Mouse (Mus musculus) lung, embryonic 14.5 days (tissue): ENCODE measurements around the gene Irs2. TPM values are rescaled to one million over a fixed set of nuclear protein-coding genes. Genes with fewer than 3 reads are reported as not detected.

ENCODE experiments used
- ATAC-seq: fragments of 200-750 bp; cut with Nextera tagmentation; 2 replicates; pipeline ENCODE4 v1.8.0; 2017; ENCODE audit warnings: mild to moderate bottlenecking, moderate TSS enrichment, moderate library complexity; ENCODE audit not compliant: insufficient read depth
- DNase-seq: peaks from one replicate; pipeline ENCODE4 v3.0.0-alpha.2; 2015
- H3K27ac ChIP-seq: fragments of 300-500 bp; sonication (generic); 2 replicates; pipeline ENCODE4 v1.5.1; 2014; ENCODE audit warnings: low read depth, mild to moderate bottlenecking, moderate library complexity
- H3K27me3 ChIP-seq: fragments of 300-500 bp; sonication (generic); 2 replicates; pipeline ENCODE4 v1.6.1; 2014; ENCODE audit warnings: low read length, control low read depth; ENCODE audit not compliant: insufficient read depth
- H3K36me3 ChIP-seq: fragments of 300-500 bp; sonication (generic); 2 replicates; pipeline ENCODE4 v1.6.1; 2014; ENCODE audit warnings: control low read depth; ENCODE audit not compliant: insufficient read depth
- H3K4me1 ChIP-seq: fragments of 300-500 bp; sonication (generic); 2 replicates; pipeline ENCODE4 v1.6.1; 2014; ENCODE audit warnings: antibody characterized with exemption, control low read depth; ENCODE audit not compliant: insufficient read depth
- H3K4me2 ChIP-seq: fragments of 300-500 bp; sonication (generic); 2 replicates; pipeline ENCODE4 v1.6.1; 2014; ENCODE audit warnings: mild to moderate bottlenecking
- H3K4me3 ChIP-seq: fragments of 300-500 bp; sonication (generic); 2 replicates; pipeline ENCODE4 v1.5.1; 2014; ENCODE audit warnings: low read depth, low read length
- H3K9ac ChIP-seq: fragments of 300-500 bp; sonication (generic); 2 replicates; pipeline ENCODE4 v1.6.1; 2014
- H3K9me3 ChIP-seq: fragments of 300-500 bp; sonication (generic); 2 replicates; pipeline ENCODE4 v1.6.1; 2016; ENCODE audit warnings: low read depth, low read length, control low read depth
- CTCF ChIP-seq: IDR thresholded peaks from 2 replicates; pipeline ENCODE4 v1.5.1; 2016; ENCODE audit warnings: antibody characterized with exemption, low read depth
- WGBS: fragments of 180-500 bp; shearing (Covaris S2); extraction: QIAGEN DNeasy Blood & Tissue Kit; methylation state at CpG from one replicate; pipeline ENCODE4 v1.1.7; 2014; 5-methylcytosine and 5-hydroxymethylcytosine counted together
- polyA plus RNA-seq: library from polyadenylated mRNA; unstranded; fragments of >200 nt; fragmentation: Nextera tagmentation; extraction: Ambion mirVana; gene quantifications from 2 replicates; pipeline ENCODE4 v1.2.1, GENCODE M21; 2014

Irs2 gene
- polyA plus RNA-seq, 1 experiment from 2014 or later = 5.7 TPM

DNA sequence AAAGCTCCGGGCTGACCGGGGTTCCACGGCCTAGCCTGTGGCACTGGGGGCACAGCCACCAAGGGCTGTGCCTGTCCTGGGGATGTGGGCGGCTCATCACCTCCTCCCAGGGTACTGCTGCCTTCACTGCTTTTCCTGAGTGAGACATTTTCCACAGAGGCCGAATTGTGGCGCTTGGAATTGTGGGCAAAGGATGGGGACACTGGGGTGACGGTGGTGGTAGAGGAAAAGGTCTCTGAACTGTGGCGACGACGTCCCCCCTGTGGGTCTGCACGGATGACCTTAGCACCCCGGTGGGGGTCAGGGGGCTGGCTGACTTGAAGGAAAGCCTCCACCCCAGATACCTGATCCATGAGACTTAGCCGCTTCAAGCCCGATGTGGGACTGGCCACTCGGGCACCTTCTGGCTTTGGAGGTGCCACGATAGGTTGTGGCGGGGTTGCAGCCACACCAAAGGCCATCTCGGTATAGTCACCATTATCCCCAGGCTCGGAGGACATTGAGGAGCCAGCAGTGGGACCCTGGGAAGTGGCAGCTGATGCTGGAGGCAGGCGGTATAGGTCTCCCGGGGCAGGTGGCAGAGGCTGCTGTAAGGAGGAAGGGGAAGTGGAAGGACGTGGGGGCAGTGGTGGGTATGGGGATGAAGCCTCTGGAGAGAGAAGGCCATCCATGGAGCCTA lies 3.3 kb downstream of the Irs2 start:
- Histone ChIP-seq H3K36me3 (peaks cover 19% of the 10 kb centered on the region), H3K27me3 (no peaks in the 10 kb centered on the region), H3K4me1 (peaks cover 52% of the 10 kb centered on the region), H3K9me3 (no peaks in the 10 kb centered on the region), H3K9ac (peak overlapping the region; percentile 61), H3K4me3 (peak overlapping the region; percentile 45), H3K27ac (peak overlapping the region; percentile 19; the same call in 1 of the 2 replicates), H3K4me2 (peak overlapping the region; percentile 93)
- no peak for TF ChIP-seq CTCF
- no peak for ATAC-seq
- 75% methylated on average over 22 of the region's 22 CpGs for WGBS
- no peak for DNase-seq

- Histone ChIP-seq H3K4me3 (peak overlapping the region; percentile 45), H3K4me1 (peaks cover 52% of the 10 kb centered on the region), H3K9ac (peak overlapping the region; percentile 61), H3K9me3 (no peaks in the 10 kb centered on the region), H3K36me3 (peaks cover 19% of the 10 kb centered on the region), H3K27me3 (no peaks in the 10 kb centered on the region), H3K27ac (peak overlapping the region; percentile 69), H3K4me2 (peak overlapping the region; percentile 93)
- no peak for DNase-seq
- no peak for ATAC-seq
- WGBS = 27% methylated on average over 7 of the region's 7 CpGs
- no peak for TF ChIP-seq CTCF
These were observed 4.3 kb downstream of the Irs2 start for GRCm38 (mm10) chr8:11003917-11004470.

DNA sequence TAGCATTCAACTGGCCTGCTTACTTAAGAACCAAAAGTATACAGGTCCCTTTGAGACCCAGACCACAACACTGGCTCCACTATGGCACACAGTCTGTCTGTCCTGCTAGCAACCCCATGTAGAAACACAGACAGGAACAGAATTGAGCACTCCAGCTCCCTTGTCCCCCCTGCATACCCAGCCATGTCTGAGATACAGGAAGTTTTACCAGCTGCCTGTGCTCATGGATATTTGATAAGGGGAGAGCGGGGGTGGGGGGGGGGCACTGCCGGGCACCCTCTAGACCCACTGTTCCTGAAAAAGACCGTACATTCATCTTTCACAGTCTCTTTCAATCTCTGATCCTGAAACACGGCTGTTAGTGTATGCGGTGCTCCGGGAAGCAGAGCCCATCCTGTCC lies 5.0 kb downstream of the Irs2 start:
- H3K27ac ChIP-seq = peak overlapping the region; percentile 69

DNA sequence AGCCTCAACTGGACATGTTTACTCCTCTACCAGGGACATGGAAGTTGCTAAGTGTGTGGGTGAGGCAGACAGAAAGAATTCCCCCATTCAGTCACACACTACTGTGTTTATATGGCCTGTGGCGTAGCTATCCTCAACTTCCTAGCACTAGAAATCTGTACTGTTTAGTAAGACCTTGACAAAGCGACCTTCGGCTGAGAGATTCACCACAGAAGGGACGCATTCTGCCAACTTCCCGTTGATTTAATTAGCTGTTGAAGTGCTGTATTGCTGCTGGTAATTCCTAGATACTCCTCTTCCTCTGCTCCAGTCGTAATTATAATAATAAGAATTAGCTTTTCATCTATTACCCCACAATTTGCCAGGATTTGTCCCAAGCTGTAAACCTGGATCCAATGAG lies 5.4 kb downstream of the Irs2 start:
- Histone ChIP-seq H3K27ac (peak overlapping the region; percentile 69), H3K27me3 (no peaks in the 10 kb centered on the region), H3K9me3 (no peaks in the 10 kb centered on the region), H3K36me3 (peaks cover 24% of the 10 kb centered on the region), H3K4me1 (peaks cover 52% of the 10 kb centered on the region), H3K4me3 (peak overlapping the region; percentile 45), H3K9ac (peak overlapping the region; percentile 61), H3K4me2 (peak overlapping the region; percentile 93)
- DNase-seq (peak; percentile 55), ATAC-seq (peak; percentile 6; the same call in 1 of the 2 replicates)
- no peak for TF ChIP-seq CTCF
- 18% methylated on average over 6 of the region's 6 CpGs for WGBS

More for the DNA sequence above, 5.0 kb downstream of the Irs2 start:
- Histone ChIP-seq H3K9me3 (no peaks in the 10 kb centered on the region), H3K9ac (peak overlapping the region; percentile 61), H3K4me3 (peak overlapping the region; percentile 45), H3K36me3 (peaks cover 22% of the 10 kb centered on the region), H3K4me2 (peak overlapping the region; percentile 93), H3K4me1 (peaks cover 52% of the 10 kb centered on the region), H3K27me3 (no peaks in the 10 kb centered on the region)
- DNase-seq = no peak
- TF ChIP-seq CTCF = no peak
- WGBS = 26% methylated on average over 6 of the region's 6 CpGs
- ATAC-seq = no peak

- peaks cover 28% of the 10 kb centered on the region for H3K36me3 ChIP-seq
- H3K4me1 ChIP-seq = peaks cover 55% of the 10 kb centered on the region
- peak overlapping the region; percentile 93 for H3K4me2 ChIP-seq
- DNase-seq = peak; percentile 71
- ATAC-seq = peak; percentile 30; the same call in 1 of the 2 replicates
- H3K9ac ChIP-seq = peak overlapping the region; percentile 11; the same call in 1 of the 2 replicates
- no peaks in the 10 kb centered on the region for H3K27me3 ChIP-seq
- H3K9me3 ChIP-seq = no peaks in the 10 kb centered on the region
- no peak for TF ChIP-seq CTCF
- peak overlapping the region; percentile 72 for H3K27ac ChIP-seq
- H3K4me3 ChIP-seq = peak overlapping the region; percentile 4; the same call in 1 of the 2 replicates
- WGBS = 9% methylated on average over 6 of the region's 6 CpGs
These were observed 7.2 kb downstream of the Irs2 start for GRCm38 (mm10) chr8:11001062-11001549.

- Histone ChIP-seq H3K9ac (no peak overlapping the region), H3K9me3 (no peaks in the 10 kb centered on the region), H3K4me3 (no peak overlapping the region), H3K27me3 (no peaks in the 10 kb centered on the region), H3K4me1 (peaks cover 48% of the 10 kb centered on the region), H3K4me2 (no peak overlapping the region; the same call in 1 of the 2 replicates), H3K27ac (no peak overlapping the region), H3K36me3 (peaks cover 12% of the 10 kb centered on the region)
- no peak for TF ChIP-seq CTCF
- WGBS = 78% methylated on average over 4 of the region's 4 CpGs
- no peak for DNase-seq
- no peak for ATAC-seq
These were observed 8.7 kb downstream of the Irs2 start for GRCm38 (mm10) chr8:10999538-10999937.

DNA sequence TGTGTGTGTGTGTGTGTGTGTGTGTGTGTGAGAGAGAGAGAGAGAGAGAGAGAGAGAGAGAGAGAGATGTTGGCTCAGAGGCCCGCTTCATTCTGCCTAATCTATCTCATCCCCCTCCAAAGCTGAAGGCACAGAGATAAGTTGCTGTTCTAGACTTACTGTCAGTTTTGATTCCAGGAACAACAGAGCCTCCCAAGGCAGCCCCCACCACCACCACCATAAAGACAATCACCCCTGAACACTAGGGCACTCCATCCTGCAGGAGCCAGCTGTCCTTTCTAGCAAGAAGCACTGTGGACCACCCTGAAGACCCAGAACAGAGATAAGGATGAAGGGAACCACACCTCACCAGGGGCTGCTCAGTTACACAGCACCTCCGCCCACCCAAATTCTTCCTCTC lies 12.0 kb downstream of the Irs2 start:
- Histone ChIP-seq H3K36me3 (peaks cover 17% of the 10 kb centered on the region), H3K4me3 (no peak overlapping the region), H3K27me3 (no peaks in the 10 kb centered on the region), H3K27ac (peak overlapping the region; percentile 42; the same call in 1 of the 2 replicates), H3K4me2 (no peak overlapping the region), H3K4me1 (peaks cover 27% of the 10 kb centered on the region), H3K9me3 (no peaks in the 10 kb centered on the region), H3K9ac (no peak overlapping the region)
- WGBS = 59% methylated on average over 2 of the region's 2 CpGs
- no peak for TF ChIP-seq CTCF
- ATAC-seq (no peak), DNase-seq (no peak)
